In genomic region chr5:71502058-71502678, GRCm38 (mm10) we compare ENCODE assay signal across 9 mouse cellular contexts. TPM values are rescaled to one million over a fixed set of nuclear protein-coding genes. Genes with fewer than 3 reads are reported as not detected.
DNase-seq lines count a peak whose midpoint lies in the region; ATAC-seq and TF ChIP-seq lines count a peak whose summit lies in the region.
"Had no signal": no experiment of that assay in that cellular context is flagged by ENCODE, and none has a peak within 500 bp of the region (broad histone marks: within the 10 kb centered on the region; RNA-seq: fewer than 3 reads in every experiment).

No protein-coding gene starts in this region.

- DNase-seq in A20 (ENCODE audit: low read depth, low spot score) = peak; percentile 68
- peak; percentile 46 to 57 for DNase-seq in cerebellum, adult 2 months
- DNase-seq in forebrain, postnatal 0 days = peak; percentile 90
- DNase-seq in kidney, postnatal 0 days (ENCODE audit: low spot score) = peak; percentile 78
- peak; percentile 81 for DNase-seq in limb, embryonic 11.5 days (ENCODE audit: low spot score)

- H3K36me3 ChIP-seq in E14TG2a.4 (ENCODE audit: insufficient read depth, low read length) = no peaks in the 10 kb centered on the region
- no peaks in the 10 kb centered on the region for H3K36me3 ChIP-seq in forebrain, postnatal 0 days (ENCODE audit: insufficient read depth)
- H3K36me3 ChIP-seq in kidney, postnatal 0 days (ENCODE audit: insufficient read depth, low read length) = no peaks in the 10 kb centered on the region
- no peaks in the 10 kb centered on the region for H3K36me3 ChIP-seq in limb, embryonic 11.5 days (ENCODE audit: control insufficient read depth, insufficient read depth, low read length)
- H3K36me3 ChIP-seq in neural tube, embryonic 15.5 days = no peaks in the 10 kb centered on the region
- H3K36me3 ChIP-seq: heart, embryonic 15.5 days had no signal

- TF ChIP-seq POLR2A in cerebellum, adult 2 months (IDR thresholded peaks at IDR 0.05; ENCODE audit: borderline replicate concordance, insufficient read depth, low read length) = no peak

- peak; percentile 45 for TF ChIP-seq CTCF in E14TG2a.4 (conservative IDR thresholded peaks at IDR 0.05; ENCODE audit: low read length)
- TF ChIP-seq CTCF in cerebellum, adult 2 months (IDR thresholded peaks at IDR 0.05; ENCODE audit: borderline replicate concordance, insufficient read depth, low read depth, low read length) = peak; percentile 38; the same call in 1 of the 2 replicates
- peak; percentile 88 for TF ChIP-seq CTCF in forebrain, postnatal 0 days (IDR thresholded peaks at IDR 0.05; ENCODE audit: low read depth)
- TF ChIP-seq CTCF in kidney, postnatal 0 days (IDR thresholded peaks at IDR 0.05; ENCODE audit: low read depth) = peak; percentile 89

- H3K4me1 ChIP-seq in E14TG2a.4 (replicated peaks; ENCODE audit: low read depth, low read length) = no peaks in the 10 kb centered on the region
- no peaks in the 10 kb centered on the region for H3K4me1 ChIP-seq in cerebellum, adult 2 months (ENCODE audit: control insufficient read depth, insufficient read depth, low read length)
- H3K4me1 ChIP-seq in forebrain, postnatal 0 days (ENCODE audit: insufficient read depth) = no peaks in the 10 kb centered on the region
- no peaks in the 10 kb centered on the region for H3K4me1 ChIP-seq in kidney, postnatal 0 days (replicated peaks; ENCODE audit: insufficient read depth, low read length)
- no peaks in the 10 kb centered on the region for H3K4me1 ChIP-seq in limb, embryonic 11.5 days (ENCODE audit: control insufficient read depth, insufficient read depth, low read length)
- no peaks in the 10 kb centered on the region for H3K4me1 ChIP-seq in neural tube, embryonic 15.5 days
- H3K4me1 ChIP-seq: heart, embryonic 15.5 days had no signal

- ATAC-seq in forebrain, postnatal 0 days = peak; percentile 53; the same call in 1 of the 2 replicates
- ATAC-seq in kidney, postnatal 0 days (replicated peaks; ENCODE audit: low FRiP score, low read depth) = no peak
- ATAC-seq in limb, embryonic 11.5 days (ENCODE audit: insufficient number of reproducible peaks, low FRiP score, low TSS enrichment, low read depth) = no peak
- ATAC-seq in neural tube, embryonic 15.5 days (ENCODE audit: low FRiP score) = peak; percentile 63; the same call in 1 of the 2 replicates
- no peak for ATAC-seq in erythroid progenitor cell, adult 5-6 weeks (replicated peaks; ENCODE audit: low FRiP score, poor library complexity, severe bottlenecking)

- peaks cover 15% of the 10 kb centered on the region for H3K9me3 ChIP-seq in E14TG2a.4 (ENCODE audit: low read length)
- H3K9me3 ChIP-seq in forebrain, postnatal 0 days (ENCODE audit: low read length) = no peaks in the 10 kb centered on the region
- H3K9me3 ChIP-seq in kidney, postnatal 0 days (replicated peaks; ENCODE audit: low read length) = no peaks in the 10 kb centered on the region
- no peaks in the 10 kb centered on the region for H3K9me3 ChIP-seq in limb, embryonic 11.5 days (ENCODE audit: control insufficient read depth, low read length)
- no peaks in the 10 kb centered on the region for H3K9me3 ChIP-seq in neural tube, embryonic 15.5 days (replicated peaks)
- H3K9me3 ChIP-seq: heart, embryonic 15.5 days had no signal

- no peaks in the 10 kb centered on the region for H3K27me3 ChIP-seq in E14TG2a.4 (ENCODE audit: insufficient read depth, low read length)
- H3K27me3 ChIP-seq in cerebellum, adult 2 months (ENCODE audit: control insufficient read depth, insufficient read depth, low read length) = no peaks in the 10 kb centered on the region
- H3K27me3 ChIP-seq in forebrain, postnatal 0 days (ENCODE audit: insufficient read depth, low read length) = no peaks in the 10 kb centered on the region
- H3K27me3 ChIP-seq in kidney, postnatal 0 days (ENCODE audit: insufficient read depth, low read length) = no peaks in the 10 kb centered on the region
- H3K27me3 ChIP-seq in limb, embryonic 11.5 days (ENCODE audit: control insufficient read depth, insufficient read depth, low read length) = no peaks in the 10 kb centered on the region
- H3K27me3 ChIP-seq in neural tube, embryonic 15.5 days (replicated peaks) = no peaks in the 10 kb centered on the region
- H3K27me3 ChIP-seq: heart, embryonic 15.5 days had no signal

- H3K27ac ChIP-seq in cerebellum, adult 2 months (ENCODE audit: insufficient read depth, low read length) = no peak overlapping the region
- H3K27ac ChIP-seq in forebrain, postnatal 0 days (ENCODE audit: low read depth, low read length) = no peak overlapping the region
- no peak overlapping the region for H3K27ac ChIP-seq in kidney, postnatal 0 days
- H3K27ac ChIP-seq in limb, embryonic 11.5 days (replicated peaks; ENCODE audit: low read depth, low read length) = no peak overlapping the region
- H3K27ac ChIP-seq in neural tube, embryonic 15.5 days (replicated peaks) = no peak overlapping the region
- H3K27ac ChIP-seq: heart, embryonic 15.5 days had no signal

- H3K9ac ChIP-seq in forebrain, postnatal 0 days = no peak overlapping the region
- no peak overlapping the region for H3K9ac ChIP-seq in kidney, postnatal 0 days (ENCODE audit: low read depth, low read length)
- H3K9ac ChIP-seq in limb, embryonic 11.5 days (ENCODE audit: low read length) = no peak overlapping the region
- H3K9ac ChIP-seq in neural tube, embryonic 15.5 days (replicated peaks) = no peak overlapping the region
- H3K9ac ChIP-seq: heart, embryonic 15.5 days had no signal

- no peak overlapping the region for H3K4me3 ChIP-seq in E14TG2a.4 (replicated peaks; ENCODE audit: low read length)
- no peak overlapping the region for H3K4me3 ChIP-seq in cerebellum, adult 2 months (replicated peaks; ENCODE audit: insufficient read depth, low read depth, low read length)
- H3K4me3 ChIP-seq in forebrain, postnatal 0 days (ENCODE audit: low read depth, low read length) = no peak overlapping the region
- H3K4me3 ChIP-seq in kidney, postnatal 0 days (replicated peaks; ENCODE audit: low read depth, low read length) = no peak overlapping the region
- H3K4me3 ChIP-seq in limb, embryonic 11.5 days (ENCODE audit: low read depth, low read length) = no peak overlapping the region
- H3K4me3 ChIP-seq in neural tube, embryonic 15.5 days (replicated peaks) = no peak overlapping the region
- H3K4me3 ChIP-seq: heart, embryonic 15.5 days had no signal

- no peak overlapping the region for H3K4me2 ChIP-seq in forebrain, postnatal 0 days (ENCODE audit: low read depth)
- no peak overlapping the region for H3K4me2 ChIP-seq in kidney, postnatal 0 days (ENCODE audit: low read length)
- no peak overlapping the region for H3K4me2 ChIP-seq in limb, embryonic 11.5 days (ENCODE audit: low read depth, severe bottlenecking)
- H3K4me2 ChIP-seq in neural tube, embryonic 15.5 days = no peak overlapping the region
- H3K4me2 ChIP-seq: heart, embryonic 15.5 days had no signal

- WGBS in cerebellum, adult 2 months = 25% methylated on average over 6 of the region's 6 CpGs
- WGBS in forebrain, postnatal 0 days = 18% methylated on average over 6 of the region's 6 CpGs
- WGBS in kidney, postnatal 0 days = 20% methylated on average over 6 of the region's 6 CpGs
- 27% methylated on average over 6 of the region's 6 CpGs for WGBS in limb, embryonic 11.5 days
- WGBS in neural tube, embryonic 15.5 days = 25% methylated on average over 6 of the region's 6 CpGs

RNA-seq across cellular contexts. Expression of gene Cox7b2, which starts 45.8 kb away (rescaled TPM):
- polyA plus RNA-seq in cerebellum, adult 2 months (2012; rRNA removed) = 1.8 and 1.9 TPM in 2 replicates
- not detected in 2 replicates for total RNA-seq in forebrain, postnatal 0 days (2014; rRNA removed)
- 0.63 and 0.68 TPM in 2 replicates for polyA plus RNA-seq in forebrain, postnatal 0 days (2015; fragmentation: Nextera tagmentation; extraction: Ambion mirVana)
- polyA plus RNA-seq in kidney, postnatal 0 days (2015; fragmentation: Nextera tagmentation; extraction: Ambion mirVana) = 0.32 TPM in 1 of 2 replicates, not detected in the other
- polyA plus RNA-seq in limb, embryonic 11.5 days (2014; fragmentation: Nextera tagmentation; extraction: Ambion mirVana) = not detected in 2 replicates
- polyA plus RNA-seq in neural tube, embryonic 15.5 days (2015; fragmentation: Nextera tagmentation; extraction: Ambion mirVana) = 0.74 and 0.83 TPM in 2 replicates
- total RNA-seq in erythroid progenitor cell, adult 5-6 weeks (2015; ENCODE audit: low replicate concordance) = not detected in 2 replicates
- not detected in 2 replicates for total RNA-seq in erythroid progenitor cell, adult 5-6 weeks (2017; ENCODE audit: low replicate concordance)

Comparison
In these comparisons a context has a peak if more than half of its experiments do, and no peak if none do; other contexts are left out.
1. CTCF ChIP-seq: peak in every context shown above with its lines; median percentile 89 in kidney, postnatal 0 days; 88 in forebrain, postnatal 0 days; 45 in E14TG2a.4; 38 in cerebellum, adult 2 months.
2. ATAC-seq: peak in forebrain, postnatal 0 days (single experiment) and neural tube, embryonic 15.5 days (single experiment); none in kidney, postnatal 0 days (single experiment), limb, embryonic 11.5 days (single experiment) and erythroid progenitor cell, adult 5-6 weeks (single experiment).
3. Peak in every context shown above with its lines, with median percentiles within 50 percentile points of each other: DNase-seq.